Comparison of ENCODE assay signal across 8 mouse cellular contexts in genomic region chr13:38344713-38345430, GRCm38 (mm10). TPM values are rescaled to one million over a fixed set of nuclear protein-coding genes. Genes with fewer than 3 reads are reported as not detected.
DNase-seq lines count a peak whose midpoint lies in the region; ATAC-seq and TF ChIP-seq lines count a peak whose summit lies in the region.

Bmp6 (plus strand) TSS chr13:38345107.

- no peak for TF ChIP-seq EP300 in stomach, postnatal 0 days (optimal IDR thresholded peaks at IDR 0.05)

- peak within 1 kb of the TSS; percentile 43 for H3K9ac ChIP-seq in forebrain, embryonic 11.5 days (ENCODE audit: low read length)
- H3K9ac ChIP-seq in heart, embryonic 13.5 days: peak within 1 kb of the TSS; percentile 77
- H3K9ac ChIP-seq in kidney, embryonic 16.5 days (replicated peaks; ENCODE audit: low read length): peak within 1 kb of the TSS; percentile 45
- peak within 1 kb of the TSS; percentile 35 for H3K9ac ChIP-seq in limb, embryonic 15.5 days
- H3K9ac ChIP-seq in midbrain, embryonic 16.5 days (ENCODE audit: low read depth, low read length): peak within 1 kb of the TSS; percentile 59
- peak within 1 kb of the TSS; percentile 45 for H3K9ac ChIP-seq in stomach, postnatal 0 days (ENCODE audit: low read length)

- no peaks in the 10 kb centered on the region for H3K36me3 ChIP-seq in spleen, adult 2 months (ENCODE audit: control insufficient read depth, insufficient read depth, low read length)
- no peaks in the 10 kb centered on the region for H3K36me3 ChIP-seq in forebrain, embryonic 11.5 days (ENCODE audit: control insufficient read depth, insufficient read depth, low read length)
- H3K36me3 ChIP-seq in heart, embryonic 13.5 days: no peaks in the 10 kb centered on the region
- H3K36me3 ChIP-seq in kidney, embryonic 16.5 days (ENCODE audit: insufficient read depth, low read length): no peaks in the 10 kb centered on the region
- no peaks in the 10 kb centered on the region for H3K36me3 ChIP-seq in limb, embryonic 15.5 days
- H3K36me3 ChIP-seq in midbrain, embryonic 16.5 days (ENCODE audit: control insufficient read depth, insufficient read depth, low read length): no peaks in the 10 kb centered on the region
- H3K36me3 ChIP-seq in stomach, postnatal 0 days (ENCODE audit: control insufficient read depth, insufficient read depth, low read length): no peaks in the 10 kb centered on the region

- TF ChIP-seq POLR2A in spleen, adult 2 months (IDR thresholded peaks at IDR 0.05; ENCODE audit: low read depth, low read length): no peak

- WGBS in spleen, adult 2 months: 6% methylated on average over 54 of the region's 54 CpGs
- 2% methylated on average over 54 of the region's 54 CpGs for WGBS in forebrain, embryonic 11.5 days
- WGBS in heart, embryonic 13.5 days: 3% methylated on average over 54 of the region's 54 CpGs
- 1% methylated on average over 54 of the region's 54 CpGs for WGBS in kidney, embryonic 16.5 days
- 1% methylated on average over 54 of the region's 54 CpGs for WGBS in limb, embryonic 15.5 days
- WGBS in midbrain, embryonic 16.5 days: 2% methylated on average over 53 of the region's 54 CpGs
- 2% methylated on average over 51 of the region's 54 CpGs for WGBS in stomach, postnatal 0 days

- peak within 1 kb of the TSS; percentile 46 for H3K4me3 ChIP-seq in spleen, adult 2 months (ENCODE audit: extremely low read depth, insufficient read depth, insufficient read length)
- H3K4me3 ChIP-seq in forebrain, embryonic 11.5 days (ENCODE audit: low read depth, low read length): peak within 1 kb of the TSS; percentile 38
- H3K4me3 ChIP-seq in heart, embryonic 13.5 days: peak within 1 kb of the TSS; percentile 63
- H3K4me3 ChIP-seq in kidney, embryonic 16.5 days (ENCODE audit: low read length): peak within 1 kb of the TSS; percentile 48
- H3K4me3 ChIP-seq in limb, embryonic 15.5 days: peak within 1 kb of the TSS; percentile 50
- H3K4me3 ChIP-seq in midbrain, embryonic 16.5 days (ENCODE audit: low read depth, low read length): peak within 1 kb of the TSS; percentile 51
- peak within 1 kb of the TSS; percentile 47 for H3K4me3 ChIP-seq in stomach, postnatal 0 days (ENCODE audit: low read depth, low read length)

- DNase-seq in spleen, adult 2 months (ENCODE audit: low read depth in 1 of 2, low spot score in 2 of 2): no peak
- no peak for DNase-seq in spleen, adult 12 weeks (ENCODE audit: low spot score)
- DNase-seq in forebrain, embryonic 11.5 days (ENCODE audit: low spot score): peak; percentile 85
- DNase-seq in stomach, postnatal 0 days (ENCODE audit: low spot score): peak; percentile 80

- peaks cover 19% of the 10 kb centered on the region for H3K27me3 ChIP-seq in spleen, adult 2 months (ENCODE audit: control insufficient read depth, insufficient read depth, low read length)
- peaks cover 46% of the 10 kb centered on the region for H3K27me3 ChIP-seq in forebrain, embryonic 11.5 days (ENCODE audit: control insufficient read depth, insufficient read depth, low read length)
- H3K27me3 ChIP-seq in heart, embryonic 13.5 days (replicated peaks): peaks cover 47% of the 10 kb centered on the region
- H3K27me3 ChIP-seq in kidney, embryonic 16.5 days (ENCODE audit: insufficient read depth, low read length): peaks cover 39% of the 10 kb centered on the region
- H3K27me3 ChIP-seq in limb, embryonic 15.5 days: peaks cover 47% of the 10 kb centered on the region
- H3K27me3 ChIP-seq in midbrain, embryonic 16.5 days (ENCODE audit: control insufficient read depth, insufficient read depth, low read depth, low read length): peaks cover 49% of the 10 kb centered on the region
- peaks cover 16% of the 10 kb centered on the region; the same call in 1 of the 2 replicates for H3K27me3 ChIP-seq in stomach, postnatal 0 days (ENCODE audit: control insufficient read depth, insufficient read depth, low read length)

- H3K9me3 ChIP-seq in forebrain, embryonic 11.5 days (ENCODE audit: control insufficient read depth, low read length): no peaks in the 10 kb centered on the region
- no peaks in the 10 kb centered on the region for H3K9me3 ChIP-seq in heart, embryonic 13.5 days
- H3K9me3 ChIP-seq in kidney, embryonic 16.5 days (ENCODE audit: low read length): no peaks in the 10 kb centered on the region
- H3K9me3 ChIP-seq in limb, embryonic 15.5 days: no peaks in the 10 kb centered on the region
- no peaks in the 10 kb centered on the region for H3K9me3 ChIP-seq in midbrain, embryonic 16.5 days (replicated peaks; ENCODE audit: control insufficient read depth, low read length, poor library complexity, severe bottlenecking)
- no peaks in the 10 kb centered on the region for H3K9me3 ChIP-seq in stomach, postnatal 0 days (ENCODE audit: control insufficient read depth, low read length)

- H3K27ac ChIP-seq in spleen, adult 2 months (ENCODE audit: insufficient read depth, low read length): no peak within 1 kb of the TSS
- no peak within 1 kb of the TSS for H3K27ac ChIP-seq in forebrain, embryonic 11.5 days (ENCODE audit: low read depth, low read length)
- no peak within 1 kb of the TSS for H3K27ac ChIP-seq in heart, embryonic 13.5 days (replicated peaks)
- H3K27ac ChIP-seq in kidney, embryonic 16.5 days (ENCODE audit: low read length): no peak within 1 kb of the TSS
- H3K27ac ChIP-seq in limb, embryonic 15.5 days: no peak within 1 kb of the TSS
- H3K27ac ChIP-seq in midbrain, embryonic 16.5 days (ENCODE audit: low read length): no peak within 1 kb of the TSS
- H3K27ac ChIP-seq in stomach, postnatal 0 days (replicated peaks): 0 out of 2 replicates have a peak within 1 kb of the TSS, but pooled peaks have one; percentile 18

- TF ChIP-seq CTCF in spleen, adult 2 months (IDR thresholded peaks at IDR 0.05; ENCODE audit: extremely low read depth, insufficient read depth, insufficient read length, insufficient replicate concordance): no peak
- TF ChIP-seq CTCF in stomach, postnatal 0 days (IDR thresholded peaks at IDR 0.05; ENCODE audit: low read depth): no peak

- ATAC-seq in forebrain, embryonic 11.5 days (replicated peaks; ENCODE audit: low FRiP score): peak; percentile 91
- peak; percentile 80; the same call in 1 of the 2 replicates for ATAC-seq in heart, embryonic 13.5 days (ENCODE audit: extremely low read depth, insufficient number of reproducible peaks, low FRiP score, low TSS enrichment)
- peak; percentile 94 for ATAC-seq in kidney, embryonic 16.5 days (ENCODE audit: low FRiP score, low TSS enrichment)
- peak; percentile 90 for ATAC-seq in limb, embryonic 15.5 days (ENCODE audit: insufficient number of reproducible peaks, low FRiP score, low TSS enrichment, low read depth)
- ATAC-seq in midbrain, embryonic 16.5 days: peak; percentile 97
- peak; percentile 89 for ATAC-seq in stomach, postnatal 0 days (ENCODE audit: low FRiP score, low TSS enrichment)

- H3K4me2 ChIP-seq in forebrain, embryonic 11.5 days (ENCODE audit: low read depth, low read length, severe bottlenecking): peak within 1 kb of the TSS; percentile 63
- H3K4me2 ChIP-seq in heart, embryonic 13.5 days: peak within 1 kb of the TSS; percentile 91
- H3K4me2 ChIP-seq in kidney, embryonic 16.5 days (replicated peaks; ENCODE audit: low read depth, low read length): peak within 1 kb of the TSS; percentile 64
- H3K4me2 ChIP-seq in limb, embryonic 15.5 days: peak within 1 kb of the TSS; percentile 94
- H3K4me2 ChIP-seq in midbrain, embryonic 16.5 days (ENCODE audit: low read length): peak within 1 kb of the TSS; percentile 94
- peak within 1 kb of the TSS; percentile 83 for H3K4me2 ChIP-seq in stomach, postnatal 0 days (replicated peaks; ENCODE audit: low read depth)

- peaks cover 3% of the 10 kb centered on the region; the same call in 1 of the 2 replicates for H3K4me1 ChIP-seq in spleen, adult 2 months (ENCODE audit: control insufficient read depth, insufficient read depth, insufficient read length)
- H3K4me1 ChIP-seq in forebrain, embryonic 11.5 days (replicated peaks; ENCODE audit: control insufficient read depth, insufficient read depth, low read length): peaks cover 20% of the 10 kb centered on the region
- peaks cover 39% of the 10 kb centered on the region for H3K4me1 ChIP-seq in heart, embryonic 13.5 days
- H3K4me1 ChIP-seq in kidney, embryonic 16.5 days (ENCODE audit: insufficient read depth, low read length): peaks cover 28% of the 10 kb centered on the region
- peaks cover 34% of the 10 kb centered on the region for H3K4me1 ChIP-seq in limb, embryonic 15.5 days
- peaks cover 25% of the 10 kb centered on the region for H3K4me1 ChIP-seq in midbrain, embryonic 16.5 days (ENCODE audit: control insufficient read depth, insufficient read depth, low read length)
- H3K4me1 ChIP-seq in stomach, postnatal 0 days (replicated peaks; ENCODE audit: control insufficient read depth, insufficient read depth): 0 out of 2 replicates have a peak, but pooled peaks cover 4% of the 10 kb centered on the region

RNA-seq across cellular contexts. Expression of gene Bmp6, which starts in this region (rescaled TPM):
- polyA plus RNA-seq in spleen, adult 2 months (2012; rRNA removed): 9.4 and 10.6 TPM in 2 replicates
- polyA plus RNA-seq in forebrain, embryonic 11.5 days (2014; fragmentation: Nextera tagmentation; extraction: Ambion mirVana): 2.2 and 3.7 TPM in 2 replicates
- 2.2 and 2.4 TPM in 2 replicates for polyA plus RNA-seq in heart, embryonic 13.5 days (2015; fragmentation: Nextera tagmentation; extraction: Ambion mirVana)
- 1.3 and 2.2 TPM in 2 replicates for polyA plus RNA-seq in kidney, embryonic 16.5 days (2015; fragmentation: Nextera tagmentation; extraction: Ambion mirVana)
- polyA plus RNA-seq in limb, embryonic 15.5 days (2015; fragmentation: Nextera tagmentation; extraction: Ambion mirVana): 1.3 and 1.4 TPM in 2 replicates
- polyA plus RNA-seq in midbrain, embryonic 16.5 days (2015; fragmentation: Nextera tagmentation; extraction: Ambion mirVana): 2.2 and 2.3 TPM in 2 replicates
- 1.6 and 1.7 TPM in 2 replicates for polyA plus RNA-seq in stomach, postnatal 0 days (2015; fragmentation: Nextera tagmentation; extraction: Ambion mirVana)

Comparison
In these comparisons a context has a peak if more than half of its experiments do, and no peak if none do; other contexts are left out.
1. DNase-seq: peak in forebrain, embryonic 11.5 days (single experiment) and stomach, postnatal 0 days (single experiment); none in spleen, adult 2 months (0 of 2) and spleen, adult 12 weeks (single experiment).
2. Peak in every context shown above with its lines, with median percentiles within 50 percentile points of each other: H3K4me3 ChIP-seq, ATAC-seq, H3K4me2 ChIP-seq and H3K9ac ChIP-seq.